Mouse (Mus musculus): ENCODE data around the gene Pard3. TPM values are rescaled to one million over a fixed set of nuclear protein-coding genes. Genes with fewer than 3 reads are reported as not detected.

The Pard3 gene
- total RNA-seq, 1 experiment from 2014 or later = not detected

- peak; percentile 88 to 96 for ATAC-seq (replicated peaks in 1 of 2; ENCODE audit: insufficient read depth in 1 of 2, low FRiP score in 2 of 2, low TSS enrichment in 1 of 2, low read depth in 1 of 2, poor library complexity in 2 of 2, severe bottlenecking in 2 of 2)
These were observed 436.5 kb downstream of the Pard3 start for GRCm38 (mm10) chr8:127500206-127500605.

- ATAC-seq (replicated peaks in 1 of 2; ENCODE audit: insufficient read depth in 1 of 2, low FRiP score in 2 of 2, low TSS enrichment in 1 of 2, low read depth in 1 of 2, poor library complexity in 2 of 2, severe bottlenecking in 2 of 2) = no peak
These were observed 438.1 kb downstream of the Pard3 start for GRCm38 (mm10) chr8:127501756-127502155.

- no peak for ATAC-seq (replicated peaks in 1 of 2; ENCODE audit: insufficient read depth in 1 of 2, low FRiP score in 2 of 2, low TSS enrichment in 1 of 2, low read depth in 1 of 2, poor library complexity in 2 of 2, severe bottlenecking in 2 of 2)
These were observed 441.6 kb downstream of the Pard3 start for GRCm38 (mm10) chr8:127505286-127505685.

GRCm38 (mm10) chr8:127506336-127506735 is 442.6 kb downstream of the Pard3 start:
- peak in 1 of 2 experiments; percentile 67; a peak in 3 of 4 replicates for ATAC-seq (replicated peaks in 1 of 2; ENCODE audit: insufficient read depth in 1 of 2, low FRiP score in 2 of 2, low TSS enrichment in 1 of 2, low read depth in 1 of 2, poor library complexity in 2 of 2, severe bottlenecking in 2 of 2)

GRCm38 (mm10) chr8:127511341-127511740 is 447.6 kb downstream of the Pard3 start:
- no peak for ATAC-seq (replicated peaks in 1 of 2; ENCODE audit: insufficient read depth in 1 of 2, low FRiP score in 2 of 2, low TSS enrichment in 1 of 2, low read depth in 1 of 2, poor library complexity in 2 of 2, severe bottlenecking in 2 of 2)

- ATAC-seq (replicated peaks in 1 of 2; ENCODE audit: insufficient read depth in 1 of 2, low FRiP score in 2 of 2, low TSS enrichment in 1 of 2, low read depth in 1 of 2, poor library complexity in 2 of 2, severe bottlenecking in 2 of 2) = no peak
These were observed 448.4 kb downstream of the Pard3 start for GRCm38 (mm10) chr8:127512001-127512573.

DNA sequence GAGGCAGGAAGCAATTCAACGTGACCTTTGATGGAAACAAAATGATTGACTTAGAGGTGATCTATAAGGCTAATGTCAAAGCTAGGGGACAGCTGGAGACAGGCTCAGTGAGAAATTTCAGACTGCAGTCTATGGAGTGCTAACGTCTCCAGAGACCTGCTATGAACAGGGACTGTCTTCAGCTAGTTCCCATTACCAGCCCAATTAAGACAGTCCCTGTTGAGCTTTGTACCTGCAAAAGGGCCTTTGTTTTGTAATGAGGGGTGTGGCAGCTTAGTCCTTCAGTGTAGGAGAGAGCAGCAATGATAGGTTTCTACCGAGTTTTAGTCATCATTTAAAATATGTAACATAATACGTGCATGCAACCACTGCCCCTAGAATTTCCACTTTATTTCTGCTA is 448.9 kb downstream of the Pard3 start:
- no peak for ATAC-seq (replicated peaks in 1 of 2; ENCODE audit: insufficient read depth in 1 of 2, low FRiP score in 2 of 2, low TSS enrichment in 1 of 2, low read depth in 1 of 2, poor library complexity in 2 of 2, severe bottlenecking in 2 of 2)

DNA sequence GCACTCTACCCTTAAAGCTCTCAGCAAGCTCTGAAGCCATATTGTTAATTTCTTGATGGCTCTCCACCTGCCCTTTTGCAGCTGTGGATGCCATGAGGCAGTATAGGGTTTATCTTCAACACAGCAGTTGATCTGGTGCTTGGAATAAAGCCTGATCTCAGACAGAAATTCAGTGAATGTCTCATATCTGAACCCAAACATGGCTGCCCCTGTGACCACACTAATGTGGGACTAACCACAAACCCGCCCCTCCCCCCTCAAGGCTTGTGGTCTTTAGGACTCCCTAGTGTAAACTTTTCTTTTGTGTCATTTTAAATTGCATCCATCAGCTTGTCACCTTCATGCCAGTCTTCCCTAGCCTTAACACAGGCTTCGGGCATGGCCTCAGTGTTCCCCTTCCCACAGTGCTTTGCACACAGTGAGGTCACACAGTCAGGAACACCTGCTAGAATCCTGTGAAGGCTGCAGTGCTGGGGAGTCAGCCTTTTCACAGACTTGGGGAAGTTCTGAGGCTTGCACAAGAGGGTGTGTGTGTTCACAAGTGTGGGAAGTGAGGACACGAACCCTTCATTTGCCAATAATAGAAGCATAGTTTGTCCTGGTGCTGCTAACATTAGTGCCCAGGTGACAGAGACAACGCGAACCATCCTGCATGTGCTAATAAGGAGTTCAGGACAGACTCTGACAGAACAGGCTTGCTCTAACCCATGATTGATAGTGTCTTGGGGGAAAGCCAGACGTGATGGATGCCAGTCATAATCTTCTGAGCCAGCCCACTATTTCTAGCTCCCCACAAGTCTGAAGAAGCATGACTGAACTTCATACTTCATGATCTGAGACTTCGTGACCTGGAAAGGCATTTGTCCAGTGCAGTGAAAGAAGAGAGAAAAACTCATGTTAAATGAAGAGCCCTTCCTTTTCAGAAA is 451.4 kb downstream of the Pard3 start:
- ATAC-seq (replicated peaks in 1 of 2; ENCODE audit: insufficient read depth in 1 of 2, low FRiP score in 2 of 2, low TSS enrichment in 1 of 2, low read depth in 1 of 2, poor library complexity in 2 of 2, severe bottlenecking in 2 of 2) = peak in 1 of 2 experiments; percentile 68; a peak in 2 of 4 replicates

GRCm38 (mm10) chr8:127516043-127516442 is 452.4 kb downstream of the Pard3 start:
- ATAC-seq (replicated peaks in 1 of 2; ENCODE audit: insufficient read depth in 1 of 2, low FRiP score in 2 of 2, low TSS enrichment in 1 of 2, low read depth in 1 of 2, poor library complexity in 2 of 2, severe bottlenecking in 2 of 2) = peak; percentile 51

DNA sequence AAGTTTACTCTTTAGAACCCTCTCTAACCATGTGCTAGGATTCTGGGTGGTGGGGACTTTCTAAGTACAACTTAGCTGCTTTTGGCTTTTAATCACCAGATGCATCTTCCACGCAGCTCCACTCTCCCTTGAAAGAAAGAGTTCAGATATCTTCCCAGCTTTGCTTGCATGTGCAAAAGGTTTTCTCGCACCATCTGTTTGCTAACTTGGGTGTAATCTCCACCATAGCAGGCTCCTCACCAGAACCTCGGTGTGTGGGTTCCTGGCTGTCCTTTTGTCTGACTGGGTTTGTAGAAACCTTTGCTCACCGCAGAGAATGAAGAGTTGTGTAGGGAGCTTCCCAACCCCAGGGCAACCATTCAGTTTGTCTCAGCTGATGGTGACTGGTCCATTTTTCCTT is 462.0 kb downstream of the Pard3 start:
- ATAC-seq (replicated peaks in 1 of 2; ENCODE audit: insufficient read depth in 1 of 2, low FRiP score in 2 of 2, low TSS enrichment in 1 of 2, low read depth in 1 of 2, poor library complexity in 2 of 2, severe bottlenecking in 2 of 2) = no peak

DNA sequence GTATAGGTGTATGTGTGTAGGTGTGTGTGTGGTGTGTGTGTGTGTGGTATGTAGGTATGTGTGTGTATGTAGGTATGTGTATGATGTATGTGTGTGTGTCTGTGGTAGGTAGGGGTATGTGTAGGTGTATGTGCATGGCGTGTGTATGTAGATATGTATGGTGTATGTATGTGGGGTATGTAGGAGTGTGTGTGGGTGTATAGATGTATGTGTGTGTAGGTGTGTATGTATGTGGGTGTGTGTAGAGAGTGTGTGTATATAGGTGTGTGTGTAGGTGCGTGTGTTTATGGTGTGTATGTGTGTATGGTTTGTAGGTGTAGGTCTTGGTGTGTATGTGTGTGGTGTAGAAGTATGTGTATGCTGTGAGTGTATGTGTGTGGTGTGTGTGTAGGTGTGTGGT is 464.6 kb downstream of the Pard3 start:
- ATAC-seq (replicated peaks in 1 of 2; ENCODE audit: insufficient read depth in 1 of 2, low FRiP score in 2 of 2, low TSS enrichment in 1 of 2, low read depth in 1 of 2, poor library complexity in 2 of 2, severe bottlenecking in 2 of 2) = no peak

- no peak for ATAC-seq (replicated peaks in 1 of 2; ENCODE audit: insufficient read depth in 1 of 2, low FRiP score in 2 of 2, low TSS enrichment in 1 of 2, low read depth in 1 of 2, poor library complexity in 2 of 2, severe bottlenecking in 2 of 2)
These were observed 466.1 kb downstream of the Pard3 start for GRCm38 (mm10) chr8:127529746-127530145.

GRCm38 (mm10) chr8:127531866-127532265 is 468.2 kb downstream of the Pard3 start:
- no peak for ATAC-seq (replicated peaks in 1 of 2; ENCODE audit: insufficient read depth in 1 of 2, low FRiP score in 2 of 2, low TSS enrichment in 1 of 2, low read depth in 1 of 2, poor library complexity in 2 of 2, severe bottlenecking in 2 of 2)

DNA sequence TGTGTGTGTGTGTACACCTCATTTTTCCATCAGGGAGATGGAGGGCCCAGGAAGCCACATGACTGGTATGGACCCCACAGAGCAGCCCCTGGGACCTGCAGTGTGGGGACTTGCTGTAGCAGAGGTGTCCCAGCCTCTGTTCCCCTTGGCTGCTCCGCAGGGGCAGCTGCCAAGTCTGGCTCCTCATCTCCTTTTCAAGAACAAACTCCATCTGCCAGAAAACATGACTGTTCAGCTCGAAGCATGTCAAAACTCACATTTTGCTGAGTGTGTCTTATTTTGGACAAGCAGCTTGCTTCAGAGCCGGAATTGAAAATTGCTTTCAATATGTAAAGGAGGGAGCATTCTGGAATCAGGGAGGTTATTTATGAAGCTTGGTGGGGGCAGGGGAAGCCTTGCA is 471.1 kb downstream of the Pard3 start:
- no peak for ATAC-seq (replicated peaks in 1 of 2; ENCODE audit: insufficient read depth in 1 of 2, low FRiP score in 2 of 2, low TSS enrichment in 1 of 2, low read depth in 1 of 2, poor library complexity in 2 of 2, severe bottlenecking in 2 of 2)

DNA sequence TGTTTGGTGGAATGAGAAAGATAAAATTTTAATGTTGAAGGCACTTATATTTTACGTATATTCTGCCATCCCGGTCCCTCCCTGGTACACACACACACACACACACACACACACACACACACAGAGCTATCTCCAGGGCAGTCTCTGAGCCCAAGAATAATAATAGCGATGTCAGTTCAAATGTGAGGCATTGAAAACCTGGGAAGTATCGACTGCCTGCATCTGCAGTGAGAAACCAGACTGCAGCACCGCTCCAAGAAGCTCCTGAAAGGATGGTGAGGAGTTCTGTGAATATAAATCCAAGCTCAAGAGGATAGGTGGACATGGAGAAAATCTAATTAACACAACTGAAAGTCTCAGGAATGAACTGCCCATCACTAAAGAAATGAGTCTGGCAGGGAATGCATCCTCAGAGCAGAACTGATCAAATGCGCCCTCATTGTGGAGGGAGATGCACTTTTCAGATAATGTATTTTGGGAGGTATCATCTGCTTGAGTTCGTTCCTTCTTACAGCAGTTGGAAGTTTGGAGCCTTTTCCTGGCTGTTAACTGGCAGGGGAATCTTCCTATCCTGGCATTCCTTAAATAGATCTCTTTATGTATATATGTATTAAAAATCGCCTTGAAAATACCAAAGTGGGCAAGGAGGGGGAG is 471.6 kb downstream of the Pard3 start:
- ATAC-seq (replicated peaks in 1 of 2; ENCODE audit: insufficient read depth in 1 of 2, low FRiP score in 2 of 2, low TSS enrichment in 1 of 2, low read depth in 1 of 2, poor library complexity in 2 of 2, severe bottlenecking in 2 of 2) = no peak

GRCm38 (mm10) chr8:127535846-127536220 is 472.1 kb downstream of the Pard3 start:
- no peak for ATAC-seq (replicated peaks in 1 of 2; ENCODE audit: insufficient read depth in 1 of 2, low FRiP score in 2 of 2, low TSS enrichment in 1 of 2, low read depth in 1 of 2, poor library complexity in 2 of 2, severe bottlenecking in 2 of 2)

DNA sequence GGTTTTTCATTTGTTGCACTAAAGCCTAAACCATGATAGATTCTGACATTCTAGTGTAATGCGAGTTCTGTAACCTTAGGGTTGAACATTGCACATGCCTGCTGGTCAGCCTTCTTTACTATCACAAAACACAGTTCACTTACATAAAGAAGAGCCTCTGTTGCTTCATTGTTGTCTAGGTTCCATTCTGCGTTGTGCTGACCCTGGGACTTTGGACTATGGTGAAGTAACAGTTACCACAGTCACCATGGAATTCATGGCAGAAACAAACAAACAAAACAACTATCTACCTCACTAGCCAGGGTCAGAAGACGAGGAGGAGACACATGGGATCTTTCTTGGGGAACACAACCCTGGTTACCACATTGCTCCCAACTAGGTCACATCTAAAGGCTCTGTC is 476.1 kb downstream of the Pard3 start:
- ATAC-seq (replicated peaks in 1 of 2; ENCODE audit: insufficient read depth in 1 of 2, low FRiP score in 2 of 2, low TSS enrichment in 1 of 2, low read depth in 1 of 2, poor library complexity in 2 of 2, severe bottlenecking in 2 of 2) = no peak

- no peak for ATAC-seq (replicated peaks in 1 of 2; ENCODE audit: insufficient read depth in 1 of 2, low FRiP score in 2 of 2, low TSS enrichment in 1 of 2, low read depth in 1 of 2, poor library complexity in 2 of 2, severe bottlenecking in 2 of 2)
These were observed 476.6 kb downstream of the Pard3 start for GRCm38 (mm10) chr8:127540273-127540672.

Measured in hematopoietic stem cell, adult 5-6 weeks (primary cell).